ENCODE assay signal across 32 mouse cellular contexts in the genomic region with DNA sequence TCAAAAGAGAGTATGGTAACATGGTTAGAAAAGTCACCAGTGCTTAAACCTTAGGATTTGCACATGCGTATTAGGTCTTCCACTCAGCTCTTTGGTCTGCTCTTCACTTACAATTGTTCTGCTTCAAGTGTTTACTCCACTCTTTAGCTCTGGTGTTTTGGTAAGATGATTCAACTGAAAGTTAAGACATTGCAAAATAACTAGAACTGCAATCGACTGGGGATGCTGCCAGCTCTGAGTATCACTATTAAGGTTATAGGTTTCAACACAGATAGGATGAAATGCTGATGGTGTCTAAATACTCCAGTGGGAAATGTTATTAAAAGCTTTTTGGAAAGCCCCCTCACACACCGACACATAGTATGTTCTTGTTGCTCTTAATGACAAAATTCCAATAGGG.
A peak's percentile ranks its signal among the peaks of the same experiment; 100 is the strongest.
DNase-seq lines count a peak whose midpoint lies in the region; ATAC-seq and TF ChIP-seq lines count a peak whose summit lies in the region.
"Had no signal": no experiment of that assay in that cellular context is flagged by ENCODE, and none has a peak within 500 bp of the region (broad histone marks: within the 10 kb centered on the region; RNA-seq: fewer than 3 reads in every experiment).

No protein-coding gene starts in this region.

- WGBS in forebrain, postnatal 0 days, result 93% methylated on average over 3 of the region's 3 CpGs

- no peaks in the 10 kb centered on the region for H3K36me3 ChIP-seq in forebrain, postnatal 0 days (ENCODE audit: insufficient read depth)
- H3K36me3 ChIP-seq: hindbrain, embryonic 10.5 days; liver, embryonic 13.5 days; midbrain, embryonic 10.5 days; midbrain, embryonic 15.5 days; neural tube, embryonic 15.5 days; stomach, embryonic 15.5 days had no signal

- no peak overlapping the region for H3K27ac ChIP-seq in forebrain, postnatal 0 days (ENCODE audit: low read depth, low read length)
- H3K27ac ChIP-seq: hindbrain, embryonic 10.5 days; kidney, postnatal 0 days; liver, embryonic 13.5 days; midbrain, embryonic 10.5 days; midbrain, embryonic 15.5 days; neural tube, embryonic 15.5 days; stomach, embryonic 15.5 days had no signal

- intact Hi-C loops in gastrocnemius, postnatal 14 days (cut with DNase I; ENCODE audit: low total_unique reads), result no loop called here

- no peak for ATAC-seq in forebrain, postnatal 0 days
- ATAC-seq: activated CD4-positive, CD25-positive, alpha-beta regulatory T cell, adult 4 months; forebrain, embryonic 16.5 days; hindbrain, embryonic 16.5 days; midbrain, embryonic 15.5 days had no signal

- no peak for TF ChIP-seq CTCF in forebrain, postnatal 0 days (IDR thresholded peaks at IDR 0.05; ENCODE audit: low read depth)

- no peak overlapping the region for H3K4me2 ChIP-seq in forebrain, postnatal 0 days (ENCODE audit: low read depth)
- H3K4me2 ChIP-seq: liver, embryonic 13.5 days; lung, embryonic 14.5 days; midbrain, embryonic 15.5 days; neural tube, embryonic 15.5 days; stomach, embryonic 15.5 days had no signal

- DNase-seq in gastrocnemius, adult 18-20 months (ENCODE audit: low spot score), result peak; percentile 4
- no peak for DNase-seq in gastrocnemius, postnatal 14 days
- DNase-seq in urinary bladder, postnatal 14 days (ENCODE audit: low spot score), result peak; percentile 22
- DNase-seq in urinary bladder, adult 18-20 months (ENCODE audit: low spot score in 2 of 2), result no peak
- DNase-seq in adrenal gland, postnatal 25 days, result peak; percentile 42
- peak; percentile 66 for DNase-seq in lung, postnatal 36 days
- DNase-seq in cerebellum, adult 18-20 months, result no peak
- DNase-seq in forebrain, postnatal 0 days, result no peak
- DNase-seq: B cell, adult 2 months; cerebellum, adult 2 months; cerebellum, postnatal 14 days; gastrocnemius, postnatal 25 days; heart, postnatal 14 days; kidney, adult 18-20 months; kidney, postnatal 4 days; layer of hippocampus, postnatal 36 days; left cerebral cortex, postnatal 4 days; liver, embryonic 13.5 days; lung, embryonic 14.5 days; retina, postnatal 1 day; right cerebral cortex, postnatal 14 days; thymus, postnatal 14 days had no signal

- H3K9me3 ChIP-seq in forebrain, postnatal 0 days (ENCODE audit: low read length), result no peaks in the 10 kb centered on the region
- H3K9me3 ChIP-seq: hindbrain, embryonic 10.5 days; liver, embryonic 13.5 days; midbrain, embryonic 10.5 days; midbrain, embryonic 15.5 days; neural tube, embryonic 15.5 days; stomach, embryonic 15.5 days had no signal

- H3K4me1 ChIP-seq in forebrain, postnatal 0 days (ENCODE audit: insufficient read depth), result no peaks in the 10 kb centered on the region
- H3K4me1 ChIP-seq: hindbrain, embryonic 10.5 days; liver, embryonic 13.5 days; midbrain, embryonic 10.5 days; midbrain, embryonic 15.5 days; neural tube, embryonic 15.5 days; stomach, embryonic 15.5 days had no signal

- H3K4me3 ChIP-seq in forebrain, postnatal 0 days (ENCODE audit: low read depth, low read length), result no peak overlapping the region
- H3K4me3 ChIP-seq: erythroblast, embryonic 14.5 days; hindbrain, embryonic 10.5 days; liver, embryonic 13.5 days; midbrain, embryonic 10.5 days; midbrain, embryonic 15.5 days; neural tube, embryonic 15.5 days; stomach, embryonic 15.5 days had no signal

- no peaks in the 10 kb centered on the region for H3K27me3 ChIP-seq in forebrain, postnatal 0 days (ENCODE audit: insufficient read depth, low read length)
- H3K27me3 ChIP-seq: liver, embryonic 13.5 days; midbrain, embryonic 15.5 days; neural tube, embryonic 15.5 days; stomach, embryonic 15.5 days had no signal

- no peak overlapping the region for H3K9ac ChIP-seq in forebrain, postnatal 0 days
- H3K9ac ChIP-seq: liver, embryonic 13.5 days; lung, embryonic 14.5 days; midbrain, embryonic 15.5 days; neural tube, embryonic 15.5 days; stomach, embryonic 15.5 days had no signal

Comparison
In these comparisons a context has a peak if more than half of its experiments do, and no peak if none do; other contexts are left out.
1. DNase-seq: peak in gastrocnemius, adult 18-20 months (single experiment), urinary bladder, postnatal 14 days (single experiment), adrenal gland, postnatal 25 days (single experiment) and lung, postnatal 36 days (single experiment); none in gastrocnemius, postnatal 14 days (single experiment), urinary bladder, adult 18-20 months (0 of 2), cerebellum, adult 18-20 months (0 of 2) and forebrain, postnatal 0 days (single experiment).